Mouse (Mus musculus): ENCODE measurements at regions not wholly inside any gene's neighbourhood (a gene's known extent, or its start where the extent isn't known, plus 50 kb on each side); places are given as distances from the start of the nearest gene placed in this dataset.
A peak's percentile ranks its signal among the peaks of the same experiment; 100 is the strongest.

- no peak overlapping the region for H3K9ac ChIP-seq (ENCODE audit: low read depth, low read length)
- no peak for DNase-seq
- peaks cover 11% of the 10 kb centered on the region for H3K36me3 ChIP-seq (ENCODE audit: control insufficient read depth, insufficient read depth, low read length)
- no peak overlapping the region for H3K4me3 ChIP-seq
- H3K27ac ChIP-seq: no peak overlapping the region
- no peaks in the 10 kb centered on the region for H3K27me3 ChIP-seq (ENCODE audit: control insufficient read depth, insufficient read depth, low read length)
- TF ChIP-seq EP300 (IDR thresholded peaks at IDR 0.05; ENCODE audit: insufficient read depth, low read depth, low read length) (no peak), CTCF (IDR thresholded peaks at IDR 0.05) (no peak)
- peaks cover 3% of the 10 kb centered on the region for H3K4me1 ChIP-seq (ENCODE audit: control insufficient read depth, insufficient read depth, low read length)
- no peaks in the 10 kb centered on the region for H3K79me2 ChIP-seq (replicated peaks; ENCODE audit: control insufficient read depth, insufficient read depth, low read length)
- intact Hi-C loops (cut with DNase I): no loop called here
These were observed 195.0 kb upstream of the Meox2 start for GRCm38 (mm10) chr12:36913364-36913763.

GRCm38 (mm10) chr12:36917576-36918106 is 190.7 kb upstream of the Meox2 start:
- Histone ChIP-seq H3K27me3 (ENCODE audit: control insufficient read depth, insufficient read depth, low read length) (no peaks in the 10 kb centered on the region), H3K79me2 (replicated peaks; ENCODE audit: control insufficient read depth, insufficient read depth, low read length) (no peaks in the 10 kb centered on the region), H3K27ac (peak overlapping the region; percentile 81), H3K9ac (ENCODE audit: low read depth, low read length) (no peak overlapping the region), H3K4me3 (no peak overlapping the region), H3K36me3 (ENCODE audit: control insufficient read depth, insufficient read depth, low read length) (peaks cover 16% of the 10 kb centered on the region), H3K4me1 (ENCODE audit: control insufficient read depth, insufficient read depth, low read length) (peaks cover 6% of the 10 kb centered on the region)
- intact Hi-C loops (cut with DNase I): loop anchor here (1.0 to 5.0 kb wide), 4 partner anchors 29 to 195 kb away; no protein-coding TSS in a partner anchor
- TF ChIP-seq EP300 (IDR thresholded peaks at IDR 0.05; ENCODE audit: insufficient read depth, low read depth, low read length) (0 out of 2 replicates have a peak, but pooled peaks have one; percentile 17), POLR2A (IDR thresholded peaks at IDR 0.05; ENCODE audit: insufficient read depth, low read depth, low read length) (peak; percentile 29; the same call in 1 of the 2 replicates), CTCF (IDR thresholded peaks at IDR 0.05) (no peak)
- WGBS: 30% methylated on average over 1 of the region's 1 CpGs
- DNase-seq: no peak

- intact Hi-C loops (cut with DNase I): loop anchor here (1.0 to 5.0 kb wide), 2 partner anchors 28 to 196 kb away; no protein-coding TSS in a partner anchor
- no peak overlapping the region for H3K4me3 ChIP-seq
- no peak for TF ChIP-seq POLR2A (IDR thresholded peaks at IDR 0.05; ENCODE audit: insufficient read depth, low read depth, low read length)
- no peak for TF ChIP-seq CTCF (IDR thresholded peaks at IDR 0.05)
- TF ChIP-seq EP300 (IDR thresholded peaks at IDR 0.05; ENCODE audit: insufficient read depth, low read depth, low read length): no peak
- H3K4me1 ChIP-seq (ENCODE audit: control insufficient read depth, insufficient read depth, low read length): peaks cover 6% of the 10 kb centered on the region
- no peak overlapping the region for H3K9ac ChIP-seq (ENCODE audit: low read depth, low read length)
- H3K36me3 ChIP-seq (ENCODE audit: control insufficient read depth, insufficient read depth, low read length): peaks cover 16% of the 10 kb centered on the region
- WGBS: 62% methylated on average over 5 of the region's 5 CpGs
- no peaks in the 10 kb centered on the region for H3K79me2 ChIP-seq (replicated peaks; ENCODE audit: control insufficient read depth, insufficient read depth, low read length)
- no peaks in the 10 kb centered on the region for H3K27me3 ChIP-seq (ENCODE audit: control insufficient read depth, insufficient read depth, low read length)
- H3K27ac ChIP-seq: peak overlapping the region; percentile 81
- no peak for DNase-seq
These were observed 190.0 kb upstream of the Meox2 start for GRCm38 (mm10) chr12:36918294-36918876.

GRCm38 (mm10) chr12:36923558-36923957 is 184.8 kb upstream of the Meox2 start:
- Histone ChIP-seq H3K27me3 (ENCODE audit: control insufficient read depth, insufficient read depth, low read length) (no peaks in the 10 kb centered on the region), H3K36me3 (ENCODE audit: control insufficient read depth, insufficient read depth, low read length) (peaks cover 3% of the 10 kb centered on the region; the same call in 1 of the 2 replicates), H3K4me3 (no peak overlapping the region), H3K9ac (ENCODE audit: low read depth, low read length) (no peak overlapping the region), H3K79me2 (replicated peaks; ENCODE audit: control insufficient read depth, insufficient read depth, low read length) (no peaks in the 10 kb centered on the region), H3K4me1 (ENCODE audit: control insufficient read depth, insufficient read depth, low read length) (peaks cover 2% of the 10 kb centered on the region), H3K27ac (no peak overlapping the region)
- intact Hi-C loops (cut with DNase I): no loop called here
- DNase-seq: no peak
- 87% methylated on average over 2 of the region's 2 CpGs for WGBS
- TF ChIP-seq CTCF (IDR thresholded peaks at IDR 0.05) (no peak), POLR2A (IDR thresholded peaks at IDR 0.05; ENCODE audit: insufficient read depth, low read depth, low read length) (no peak), EP300 (IDR thresholded peaks at IDR 0.05; ENCODE audit: insufficient read depth, low read depth, low read length) (no peak)

- no peak for DNase-seq
- Histone ChIP-seq H3K4me1 (ENCODE audit: control insufficient read depth, insufficient read depth, low read length) (no peaks in the 10 kb centered on the region; the same call in 1 of the 2 replicates), H3K27ac (no peak overlapping the region), H3K36me3 (ENCODE audit: control insufficient read depth, insufficient read depth, low read length) (no peaks in the 10 kb centered on the region), H3K79me2 (replicated peaks; ENCODE audit: control insufficient read depth, insufficient read depth, low read length) (no peaks in the 10 kb centered on the region), H3K4me3 (no peak overlapping the region), H3K27me3 (ENCODE audit: control insufficient read depth, insufficient read depth, low read length) (no peaks in the 10 kb centered on the region), H3K9ac (ENCODE audit: low read depth, low read length) (no peak overlapping the region)
- WGBS: 39% methylated on average over 4 of the region's 4 CpGs
- TF ChIP-seq EP300 (IDR thresholded peaks at IDR 0.05; ENCODE audit: insufficient read depth, low read depth, low read length): no peak
- TF ChIP-seq POLR2A (IDR thresholded peaks at IDR 0.05; ENCODE audit: insufficient read depth, low read depth, low read length): no peak
- TF ChIP-seq CTCF (IDR thresholded peaks at IDR 0.05): no peak
- intact Hi-C loops (cut with DNase I): no loop called here
These were observed 182.1 kb upstream of the Meox2 start for GRCm38 (mm10) chr12:36926225-36926624.

GRCm38 (mm10) chr12:36933118-36933610 is 175.2 kb upstream of the Meox2 start:
- intact Hi-C loops (cut with DNase I): loop anchor here (5.0 kb wide), 1 partner anchor 216 kb away; no protein-coding TSS in a partner anchor
- Histone ChIP-seq H3K27me3 (ENCODE audit: control insufficient read depth, insufficient read depth, low read length) (no peaks in the 10 kb centered on the region), H3K27ac (peak overlapping the region; percentile 69), H3K9ac (ENCODE audit: low read depth, low read length) (peak overlapping the region; percentile 36), H3K36me3 (ENCODE audit: control insufficient read depth, insufficient read depth, low read length) (peaks cover 6% of the 10 kb centered on the region), H3K79me2 (replicated peaks; ENCODE audit: control insufficient read depth, insufficient read depth, low read length) (no peaks in the 10 kb centered on the region), H3K4me1 (ENCODE audit: control insufficient read depth, insufficient read depth, low read length) (peaks cover 2% of the 10 kb centered on the region), H3K4me3 (0 out of 2 replicates have a peak overlapping the region, but pooled peaks have one; percentile 1)
- TF ChIP-seq CTCF (IDR thresholded peaks at IDR 0.05): no peak
- TF ChIP-seq EP300 (IDR thresholded peaks at IDR 0.05; ENCODE audit: insufficient read depth, low read depth, low read length): 0 out of 2 replicates have a peak, but pooled peaks have one; percentile 57
- TF ChIP-seq POLR2A (IDR thresholded peaks at IDR 0.05; ENCODE audit: insufficient read depth, low read depth, low read length): peak; percentile 33; the same call in 1 of the 2 replicates
- 3% methylated on average over 6 of the region's 6 CpGs for WGBS
- peak; percentile 58 to 65 for DNase-seq

Data from heart, adult 2 months (tissue).